Mouse (Mus musculus): ENCODE data around the gene Tk1. TPM values are rescaled to one million over a fixed set of nuclear protein-coding genes. Genes with fewer than 3 reads are reported as not detected.
"Not testable (repeated sequence)": the region's sequence is repeated elsewhere in the genome, so short reads cannot be mapped to it uniquely, and the experiment has no call there.

Tk1 gene
- polyA plus RNA-seq, 1 experiment: 265 TPM

DNA sequence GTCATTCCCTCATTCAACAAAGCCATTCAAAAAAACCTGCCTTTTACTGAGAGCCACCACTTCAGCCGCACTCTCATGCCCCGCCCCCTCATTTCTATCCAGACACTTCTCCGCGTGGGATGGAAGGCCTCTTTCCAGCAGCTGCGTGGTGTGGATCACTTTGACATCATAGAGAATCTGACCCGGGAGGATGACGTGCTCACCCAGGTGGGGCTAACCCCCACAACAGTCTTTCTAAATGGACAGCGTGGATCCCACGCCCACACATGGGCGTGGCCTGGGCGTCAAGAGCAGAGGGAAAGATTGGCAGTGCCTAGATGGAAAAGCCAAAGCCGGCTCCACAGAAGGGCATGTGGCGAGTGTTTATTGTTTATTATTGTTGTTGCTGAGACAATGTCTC lies 10.4 kb upstream of the Tk1 start:
- no peak for TF ChIP-seq MAX (IDR thresholded peaks at IDR 0.05)
- TF ChIP-seq MYOG (IDR thresholded peaks at IDR 0.05; ENCODE audit: control insufficient read depth, extremely low read depth, insufficient read length): no peak
- no peak for TF ChIP-seq MYOD1 (IDR thresholded peaks at IDR 0.05; ENCODE audit: control insufficient read depth, insufficient read length, low read depth)
- TF ChIP-seq FOSL1 (IDR thresholded peaks at IDR 0.05; ENCODE audit: insufficient read depth, low read length, poor library complexity, severe bottlenecking): no peak
- TF ChIP-seq CEBPB (IDR thresholded peaks at IDR 0.05; ENCODE audit: low read depth): no peak
- TF ChIP-seq CTCF (IDR thresholded peaks at IDR 0.05; ENCODE audit: control insufficient read depth, insufficient read depth, insufficient read length): no peak
- TF ChIP-seq USF1 (IDR thresholded peaks at IDR 0.05; ENCODE audit: low read depth): no peak
- no peak overlapping the region for H3ac ChIP-seq (ENCODE audit: control insufficient read depth, insufficient read length, low read depth)
- no peaks in the 10 kb centered on the region for H3K79me2 ChIP-seq (ENCODE audit: control insufficient read depth, insufficient read depth)
- H3K79me3 ChIP-seq (ENCODE audit: low read depth): no peaks in the 10 kb centered on the region
- no peak overlapping the region for H3K4me3 ChIP-seq (ENCODE audit: insufficient read depth, poor library complexity, severe bottlenecking)
- no peaks in the 10 kb centered on the region for H3K27me3 ChIP-seq (ENCODE audit: control insufficient read depth, insufficient read depth, insufficient read length)
- no peaks in the 10 kb centered on the region for H3K36me3 ChIP-seq (ENCODE audit: control insufficient read depth, insufficient read depth)

DNA sequence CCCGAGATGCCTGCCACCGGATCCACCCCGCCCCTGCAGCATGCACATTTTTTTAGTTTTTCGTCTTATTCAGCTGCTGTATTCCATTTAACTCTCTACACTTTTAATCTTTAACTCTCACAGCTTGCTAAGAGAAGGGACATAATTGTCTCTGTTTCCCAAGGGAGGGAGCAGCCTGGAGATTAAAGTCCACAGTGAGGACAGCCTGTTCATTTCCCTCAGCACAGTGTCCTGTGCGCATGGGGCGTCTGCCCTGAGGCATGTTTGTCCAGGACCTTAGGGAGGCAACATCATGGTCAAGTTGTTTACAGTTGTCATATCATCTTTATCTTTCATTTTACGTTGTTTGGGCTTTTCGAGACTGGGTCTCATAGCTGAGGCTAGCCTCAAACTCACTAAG lies 8.2 kb upstream of the Tk1 start:
- H3K27me3 ChIP-seq (ENCODE audit: control insufficient read depth, insufficient read depth, insufficient read length): no peaks in the 10 kb centered on the region
- no peaks in the 10 kb centered on the region for H3K36me3 ChIP-seq (ENCODE audit: control insufficient read depth, insufficient read depth)
- no peak overlapping the region for H3ac ChIP-seq (ENCODE audit: control insufficient read depth, insufficient read length, low read depth)
- H3K79me2 ChIP-seq (ENCODE audit: control insufficient read depth, insufficient read depth): no peaks in the 10 kb centered on the region
- no peaks in the 10 kb centered on the region for H3K79me3 ChIP-seq (ENCODE audit: low read depth)
- H3K4me3 ChIP-seq (ENCODE audit: insufficient read depth, poor library complexity, severe bottlenecking): no peak overlapping the region
- TF ChIP-seq USF1 (IDR thresholded peaks at IDR 0.05; ENCODE audit: low read depth): no peak
- TF ChIP-seq MAX (IDR thresholded peaks at IDR 0.05): no peak
- TF ChIP-seq CEBPB (IDR thresholded peaks at IDR 0.05; ENCODE audit: low read depth): no peak
- no peak for TF ChIP-seq MYOG (IDR thresholded peaks at IDR 0.05; ENCODE audit: control insufficient read depth, extremely low read depth, insufficient read length)
- TF ChIP-seq MYOD1 (IDR thresholded peaks at IDR 0.05; ENCODE audit: control insufficient read depth, insufficient read length, low read depth): no peak
- TF ChIP-seq FOSL1 (IDR thresholded peaks at IDR 0.05; ENCODE audit: insufficient read depth, low read length, poor library complexity, severe bottlenecking): no peak
- TF ChIP-seq CTCF (IDR thresholded peaks at IDR 0.05; ENCODE audit: control insufficient read depth, insufficient read depth, insufficient read length): no peak

DNA sequence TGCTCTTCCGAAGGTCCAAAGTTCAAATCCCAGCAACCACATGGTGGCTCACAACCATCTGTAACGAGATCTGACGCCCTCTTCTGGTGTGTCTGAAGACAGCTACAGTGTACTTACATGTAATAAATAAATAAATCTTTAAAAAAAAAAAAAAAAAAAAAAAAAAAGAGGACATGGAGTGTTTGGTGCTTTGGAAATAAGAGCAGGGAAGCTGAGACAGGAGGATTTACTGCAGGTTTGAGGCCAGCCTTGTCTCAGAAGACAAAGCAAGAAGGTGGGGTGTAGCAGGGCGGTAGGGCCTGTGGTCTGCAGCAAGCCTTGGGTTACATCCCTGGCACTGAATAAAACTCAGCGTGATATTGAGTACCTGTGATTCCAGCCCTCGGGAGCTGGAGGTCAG lies 7.6 kb upstream of the Tk1 start:
- not testable (repeated sequence) for H3K27me3 ChIP-seq (ENCODE audit: control insufficient read depth, insufficient read depth, insufficient read length); H3ac ChIP-seq (ENCODE audit: control insufficient read depth, insufficient read length, low read depth); H3K36me3 ChIP-seq (ENCODE audit: control insufficient read depth, insufficient read depth); H3K79me2 ChIP-seq (ENCODE audit: control insufficient read depth, insufficient read depth); H3K79me3 ChIP-seq (ENCODE audit: low read depth); H3K4me3 ChIP-seq (ENCODE audit: insufficient read depth, poor library complexity, severe bottlenecking)

DNA sequence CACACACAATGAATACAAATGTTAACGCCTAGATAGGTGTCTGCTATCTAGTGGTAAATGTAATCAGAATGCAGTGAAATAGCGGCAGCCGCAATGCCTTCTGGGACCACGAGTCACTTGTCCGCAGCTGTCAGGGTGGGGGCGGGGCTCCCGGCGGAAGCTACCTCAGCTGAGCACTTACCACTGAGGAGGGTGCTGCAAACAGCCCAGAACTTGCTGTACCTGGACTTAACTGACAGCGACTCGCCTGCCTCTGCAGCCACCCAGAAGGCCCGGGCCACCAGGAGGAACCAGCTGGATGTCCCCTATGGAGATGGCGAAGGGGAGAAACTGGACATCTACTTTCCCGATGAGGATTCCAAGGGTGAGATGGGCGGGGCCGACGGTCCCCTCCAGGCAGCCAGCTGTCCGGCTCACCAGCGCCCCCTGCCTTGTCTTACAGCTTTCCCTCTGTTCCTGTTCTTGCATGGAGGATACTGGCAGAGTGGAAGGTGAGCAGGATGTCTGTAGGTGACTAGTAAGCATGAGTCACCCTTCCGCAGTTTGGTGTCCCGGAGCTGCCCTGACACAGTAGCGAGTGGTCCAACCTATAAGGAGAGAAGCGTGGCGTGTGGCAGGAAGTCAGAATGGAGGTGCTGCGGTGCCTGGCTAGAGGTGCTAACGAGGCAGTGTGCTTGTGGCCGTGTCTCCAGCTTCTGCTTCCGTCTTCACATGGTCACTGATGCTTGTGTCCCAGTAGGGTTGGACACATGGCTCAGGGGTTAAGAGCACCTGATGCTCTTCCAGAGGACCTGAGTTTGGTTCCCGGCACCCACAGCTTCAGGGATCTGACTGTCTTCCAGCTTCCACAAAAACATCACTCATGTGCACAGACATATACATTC lies 6.4 kb upstream of the Tk1 start:
- Histone ChIP-seq H3K4me3 (ENCODE audit: insufficient read depth, poor library complexity, severe bottlenecking) (peak overlapping the region; percentile 21), H3ac (ENCODE audit: control insufficient read depth, insufficient read length, low read depth) (no peak overlapping the region), H3K27me3 (ENCODE audit: control insufficient read depth, insufficient read depth, insufficient read length) (no peaks in the 10 kb centered on the region), H3K36me3 (ENCODE audit: control insufficient read depth, insufficient read depth) (no peaks in the 10 kb centered on the region), H3K79me3 (ENCODE audit: low read depth) (no peaks in the 10 kb centered on the region), H3K79me2 (ENCODE audit: control insufficient read depth, insufficient read depth) (peaks cover 3% of the 10 kb centered on the region)
- TF ChIP-seq CTCF (IDR thresholded peaks at IDR 0.05; ENCODE audit: control insufficient read depth, insufficient read depth, insufficient read length): peak; percentile 74
- TF ChIP-seq MYOD1 (IDR thresholded peaks at IDR 0.05; ENCODE audit: control insufficient read depth, insufficient read length, low read depth): peak; percentile 65
- TF ChIP-seq CEBPB (IDR thresholded peaks at IDR 0.05; ENCODE audit: low read depth): no peak

DNA sequence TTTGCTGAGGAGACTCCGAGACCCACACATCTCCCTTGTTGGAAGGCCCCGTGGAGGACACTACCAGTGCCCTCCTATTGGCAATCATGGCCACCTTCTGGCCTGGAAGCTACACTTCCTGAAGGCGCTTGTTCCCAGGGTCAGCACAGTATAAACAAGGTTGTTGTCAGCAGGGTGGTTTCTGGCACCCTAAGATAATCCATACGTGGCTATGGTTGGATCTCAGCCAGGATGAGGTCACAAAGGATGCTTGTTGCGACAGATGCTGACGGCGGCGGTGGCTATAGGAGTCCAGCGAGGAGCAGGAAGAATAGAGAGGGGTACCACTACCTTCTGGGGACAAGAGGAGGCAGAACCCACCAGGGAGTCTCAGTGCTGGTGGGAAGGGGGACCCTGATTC lies 4.5 kb upstream of the Tk1 start:
- Histone ChIP-seq H3K27me3 (ENCODE audit: control insufficient read depth, insufficient read depth, insufficient read length) (no peaks in the 10 kb centered on the region), H3ac (ENCODE audit: control insufficient read depth, insufficient read length, low read depth) (no peak overlapping the region), H3K79me2 (ENCODE audit: control insufficient read depth, insufficient read depth) (peaks cover 17% of the 10 kb centered on the region), H3K4me3 (ENCODE audit: insufficient read depth, poor library complexity, severe bottlenecking) (no peak overlapping the region), H3K79me3 (ENCODE audit: low read depth) (no peaks in the 10 kb centered on the region), H3K36me3 (ENCODE audit: control insufficient read depth, insufficient read depth) (no peaks in the 10 kb centered on the region)
- no peak for TF ChIP-seq MYOD1 (IDR thresholded peaks at IDR 0.05; ENCODE audit: control insufficient read depth, insufficient read length, low read depth)
- TF ChIP-seq CEBPB (IDR thresholded peaks at IDR 0.05; ENCODE audit: low read depth): peak; percentile 40
- TF ChIP-seq USF1 (IDR thresholded peaks at IDR 0.05; ENCODE audit: low read depth): no peak
- TF ChIP-seq FOSL1 (IDR thresholded peaks at IDR 0.05; ENCODE audit: insufficient read depth, low read length, poor library complexity, severe bottlenecking): no peak
- no peak for TF ChIP-seq MYOG (IDR thresholded peaks at IDR 0.05; ENCODE audit: control insufficient read depth, extremely low read depth, insufficient read length)
- TF ChIP-seq CTCF (IDR thresholded peaks at IDR 0.05; ENCODE audit: control insufficient read depth, insufficient read depth, insufficient read length): no peak
- no peak for TF ChIP-seq MAX (IDR thresholded peaks at IDR 0.05)

DNA sequence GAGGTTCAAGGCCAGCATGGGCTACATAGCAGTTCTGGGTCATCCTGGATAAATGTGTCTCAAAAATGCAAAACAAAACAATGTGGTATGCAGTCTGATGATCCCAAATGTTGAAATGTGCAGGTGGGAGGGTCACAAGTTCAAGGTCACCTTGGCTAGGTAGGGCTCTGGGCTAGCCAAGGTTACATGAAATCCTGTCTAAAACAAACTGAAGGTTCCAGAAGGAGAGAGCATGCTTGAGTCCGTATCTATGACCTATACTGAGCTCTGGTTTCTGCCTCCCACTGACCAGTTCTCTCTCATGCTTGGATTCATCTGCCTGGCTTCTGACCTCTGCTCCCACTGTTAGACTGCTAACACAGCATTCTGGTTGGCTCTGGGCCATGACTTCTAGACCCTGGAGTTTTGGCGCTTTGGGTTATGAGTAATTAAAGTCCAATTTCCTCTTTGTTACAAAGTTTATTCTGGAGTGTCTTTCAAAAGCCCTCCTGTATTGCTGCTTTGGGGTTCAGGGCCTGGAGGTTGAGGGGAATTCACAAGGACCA lies 3.9 kb upstream of the Tk1 start:
- Histone ChIP-seq H3K27me3 (ENCODE audit: control insufficient read depth, insufficient read depth, insufficient read length) (no peaks in the 10 kb centered on the region), H3ac (ENCODE audit: control insufficient read depth, insufficient read length, low read depth) (no peak overlapping the region), H3K4me3 (ENCODE audit: insufficient read depth, poor library complexity, severe bottlenecking) (no peak overlapping the region), H3K36me3 (ENCODE audit: control insufficient read depth, insufficient read depth) (no peaks in the 10 kb centered on the region), H3K79me3 (ENCODE audit: low read depth) (peaks cover 6% of the 10 kb centered on the region), H3K79me2 (ENCODE audit: control insufficient read depth, insufficient read depth) (peaks cover 23% of the 10 kb centered on the region)
- TF ChIP-seq CTCF (IDR thresholded peaks at IDR 0.05; ENCODE audit: control insufficient read depth, insufficient read depth, insufficient read length) (no peak), CEBPB (IDR thresholded peaks at IDR 0.05; ENCODE audit: low read depth) (no peak), MYOG (IDR thresholded peaks at IDR 0.05; ENCODE audit: control insufficient read depth, extremely low read depth, insufficient read length) (no peak)
